Mouse (Mus musculus) cerebellum, adult (tissue): ENCODE data around the gene Mpped2.

Source experiments
- ATAC-seq: cut with Nextera tagmentation; 2 replicates; pipeline ENCODE4 v1.9.2; 2017; ENCODE audit warnings: mild to moderate bottlenecking, moderate library complexity, mixed read lengths; ENCODE audit not compliant: insufficient number of reproducible peaks, low FRiP score, low TSS enrichment

Mpped2 gene

DNA sequence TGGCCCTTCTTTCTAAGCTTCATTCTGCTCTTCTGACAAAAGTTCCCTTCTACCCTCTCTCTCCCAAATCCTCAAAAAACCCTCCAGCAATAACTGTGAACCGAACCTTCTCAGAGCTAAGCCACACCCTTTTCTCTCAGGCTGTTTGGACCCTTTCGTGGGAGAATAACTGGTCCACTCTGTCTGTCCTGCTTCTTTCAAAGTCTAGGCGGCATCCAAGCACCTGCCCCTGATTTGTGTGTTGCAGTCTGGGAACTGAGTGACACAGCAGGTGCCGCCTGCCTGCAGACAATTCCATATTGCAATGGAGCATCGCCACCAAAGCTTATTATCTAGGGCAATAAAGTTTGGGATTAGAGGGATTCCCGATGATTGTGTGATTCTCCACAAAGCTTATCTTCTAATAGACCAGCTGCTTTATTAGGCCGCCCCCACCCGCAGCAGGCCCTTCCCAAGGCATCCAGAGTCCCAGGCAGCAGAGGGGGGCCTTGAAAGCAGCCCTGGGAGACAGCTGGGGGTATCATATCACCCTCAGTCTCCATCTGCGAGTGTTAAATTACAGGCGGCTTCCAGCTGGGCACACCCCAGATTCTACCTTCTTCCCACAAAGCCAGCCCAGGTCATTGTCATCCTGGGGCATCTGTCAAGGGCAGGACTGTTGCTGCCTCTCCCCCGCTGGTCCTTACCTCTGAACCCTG is 202.4 kb downstream of the Mpped2 start:
- peak; percentile 20; the same call in 1 of the 2 replicates for ATAC-seq

DNA sequence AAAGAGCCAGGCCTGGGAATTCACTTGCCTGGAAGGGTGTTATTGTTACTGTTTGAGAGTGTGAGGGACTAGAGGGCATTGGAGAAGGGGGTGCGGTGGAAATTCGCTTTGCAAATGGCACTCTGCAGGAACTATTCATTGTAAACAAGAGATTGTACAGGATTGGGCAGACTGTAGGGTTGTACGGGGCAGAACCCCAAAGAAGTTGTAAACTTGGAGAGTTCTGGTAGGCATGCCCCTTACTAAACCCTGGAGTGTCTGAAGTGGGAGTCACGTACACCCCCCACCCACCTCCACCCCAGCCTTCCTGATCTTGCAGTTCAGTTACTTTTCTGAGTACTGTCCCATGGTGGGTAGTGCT is 202.9 kb downstream of the Mpped2 start:
- ATAC-seq = no peak

DNA sequence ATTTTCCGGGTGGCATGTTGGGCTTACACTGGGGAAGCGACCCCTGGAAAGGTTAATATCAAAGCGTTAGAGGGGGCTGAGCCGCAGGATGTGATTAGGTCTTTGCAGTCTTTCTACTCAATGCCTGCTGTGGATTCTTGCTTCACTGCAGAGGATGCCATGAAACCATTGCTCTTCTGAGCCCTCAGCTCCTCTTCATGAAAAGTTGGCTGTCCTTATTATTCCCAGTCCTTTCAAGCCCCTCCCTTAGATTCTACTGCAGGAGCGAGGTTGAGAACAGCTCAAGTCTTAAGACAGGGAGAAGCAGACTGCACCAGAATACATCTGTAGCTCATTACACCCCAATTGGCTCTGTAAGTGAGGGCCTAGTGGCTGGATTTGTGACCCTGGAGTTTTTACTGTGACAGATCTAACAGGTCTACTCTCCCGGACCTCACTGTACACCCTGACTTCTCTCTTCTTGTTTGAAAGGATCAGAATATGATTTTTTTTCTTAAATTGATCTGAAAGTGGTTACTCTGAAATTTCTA is 218.9 kb downstream of the Mpped2 start:
- no peak for ATAC-seq
